Mouse (Mus musculus) T-cell, adult 2 months (primary cell): ENCODE measurements around the gene Rassf6.
"Not testable (repeated sequence)": the region's sequence is repeated elsewhere in the genome, so short reads cannot be mapped to it uniquely, and the experiment has no call there.

Source experiments
- DNase-seq: peaks from one replicate; pipeline ENCODE4 v3.0.0; 2022; ENCODE audit warnings: low spot score

Gene Rassf6

GRCm38 (mm10) chr5:90624708-90625425 lies 15.6 kb downstream of the Rassf6 start:
- DNase-seq: no peak

DNA sequence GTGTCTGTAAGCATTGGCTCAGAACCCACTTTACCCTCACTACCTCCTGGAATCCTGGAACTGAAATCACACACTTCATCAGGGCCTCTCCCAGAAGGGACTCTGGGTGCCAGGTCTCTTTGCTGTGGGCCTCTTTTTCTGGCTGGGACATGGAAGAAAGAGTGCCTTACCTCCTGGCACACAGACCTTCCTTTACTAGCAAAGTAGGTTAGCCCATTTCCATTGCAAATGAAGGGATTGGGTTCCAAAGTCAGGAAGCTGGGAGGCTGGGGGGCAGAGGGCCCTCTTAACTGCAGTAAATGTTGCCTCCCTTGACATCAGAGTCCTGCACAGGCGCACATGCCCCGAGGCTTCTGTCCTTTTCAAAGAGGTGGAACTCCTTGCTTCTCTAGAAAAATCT lies 17.2 kb downstream of the Rassf6 start:
- DNase-seq: no peak

DNA sequence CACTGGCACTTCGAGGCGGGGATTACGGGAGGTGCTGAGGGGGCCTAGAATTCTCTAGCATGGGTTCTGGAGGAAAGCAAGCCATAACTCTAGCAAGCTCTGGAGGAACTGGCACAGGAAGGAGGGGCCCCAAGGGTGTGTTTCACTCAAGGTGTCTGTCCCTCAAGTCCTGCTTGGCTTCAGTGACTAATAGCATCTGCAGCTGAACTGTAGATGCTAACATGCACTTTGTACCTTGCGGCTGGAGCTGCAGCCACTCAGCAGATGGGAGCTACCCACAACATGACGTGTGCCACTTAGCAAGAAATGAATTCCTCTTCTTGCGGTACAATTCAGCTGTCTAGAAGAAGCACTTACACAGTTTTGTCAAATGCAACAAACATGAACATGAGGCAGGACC lies 18.7 kb downstream of the Rassf6 start:
- no peak for DNase-seq

GRCm38 (mm10) chr5:90621316-90621715 lies 19.1 kb downstream of the Rassf6 start:
- no peak for DNase-seq

- DNase-seq: no peak
Observed at GRCm38 (mm10) chr5:90617859-90618258, 22.6 kb downstream of the Rassf6 start.

DNA sequence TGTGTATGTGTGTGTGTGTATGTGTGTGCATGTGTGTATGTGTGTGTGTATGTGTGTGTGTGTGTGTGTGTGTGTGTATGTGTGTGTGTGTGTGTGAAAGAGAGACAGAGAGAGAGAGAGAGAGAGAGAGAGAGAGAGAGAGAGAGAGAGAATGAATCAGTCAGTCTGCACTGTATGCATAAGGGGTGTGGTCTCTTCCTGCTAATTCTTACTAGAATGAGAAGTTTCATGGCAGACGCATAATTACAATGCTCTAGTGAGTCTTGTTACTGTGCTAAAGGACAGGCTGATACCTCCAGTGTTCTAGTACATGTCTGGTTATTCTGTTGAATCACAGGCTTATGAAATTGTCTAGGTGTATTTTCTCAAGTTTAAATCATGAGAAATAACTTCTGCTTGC lies 27.7 kb downstream of the Rassf6 start:
- DNase-seq: not testable (repeated sequence)

DNA sequence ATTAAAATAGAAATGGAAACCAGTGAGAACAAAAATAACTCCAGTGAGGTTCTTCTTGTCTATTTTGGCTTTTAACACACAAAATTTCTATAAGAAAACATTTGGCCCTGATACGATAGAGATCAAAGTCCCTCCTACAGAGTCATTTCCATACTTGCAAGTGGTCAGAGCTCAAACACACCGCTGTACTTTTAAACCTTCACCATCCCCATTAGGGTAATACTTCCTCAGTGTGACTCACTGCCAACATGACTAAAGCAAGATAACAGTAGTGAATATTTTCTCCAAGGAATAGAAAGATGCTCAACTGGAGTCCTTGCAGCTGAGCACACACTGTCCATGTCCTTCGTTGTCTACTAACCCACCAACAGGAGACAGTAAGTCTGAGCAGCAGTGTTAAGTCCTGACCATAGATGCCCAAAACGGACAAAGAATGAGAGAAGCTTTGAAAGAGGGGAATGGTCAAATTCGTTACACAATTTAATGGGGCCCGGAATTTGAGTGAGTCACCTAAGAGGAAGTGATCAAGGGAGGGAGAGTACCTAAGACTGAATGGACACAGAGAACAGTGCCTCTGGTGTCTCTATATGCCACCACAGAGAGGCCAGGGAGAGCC lies 28.4 kb downstream of the Rassf6 start:
- no peak for DNase-seq

DNA sequence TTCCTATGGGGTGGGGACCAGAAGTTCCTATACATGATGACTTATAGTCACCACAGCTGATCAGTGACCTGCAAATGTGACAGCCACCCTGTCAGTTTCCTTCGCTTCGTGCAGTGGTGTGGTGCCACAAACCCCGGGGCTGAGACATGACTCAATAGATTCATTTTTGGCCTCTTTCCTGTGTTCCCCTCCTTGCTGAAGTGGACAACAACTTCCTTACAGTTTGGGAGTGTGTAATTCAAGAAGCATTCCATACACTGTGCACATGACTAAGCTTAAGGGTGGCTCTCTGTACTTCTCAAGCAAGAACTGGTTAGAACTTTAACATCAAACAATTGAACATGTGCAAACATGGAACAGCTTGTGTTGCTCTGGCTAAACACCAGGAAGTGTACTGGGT lies 29.1 kb downstream of the Rassf6 start:
- no peak for DNase-seq

DNA sequence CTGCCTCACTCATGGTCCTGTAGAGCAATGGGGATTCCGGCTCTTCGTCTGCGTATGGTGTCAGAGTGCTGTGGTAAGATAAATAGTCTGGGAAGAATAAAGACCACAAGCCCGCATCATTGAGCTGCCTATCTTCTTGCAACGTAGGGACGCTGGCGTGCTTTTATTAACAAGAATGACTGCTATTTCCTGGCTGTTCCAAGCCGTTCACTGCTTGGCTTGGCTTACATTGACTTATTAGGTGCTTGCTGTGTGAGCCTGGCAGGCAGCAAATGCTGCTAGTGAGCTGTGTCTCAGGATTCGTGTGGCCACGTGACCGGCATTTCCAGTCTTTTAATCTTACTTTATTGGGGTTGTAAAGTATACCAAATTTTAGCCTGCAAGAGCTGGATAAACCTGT lies 31.6 kb downstream of the Rassf6 start:
- no peak for DNase-seq

GRCm38 (mm10) chr5:90603407-90603923 lies 37.0 kb downstream of the Rassf6 start:
- no peak for DNase-seq

DNA sequence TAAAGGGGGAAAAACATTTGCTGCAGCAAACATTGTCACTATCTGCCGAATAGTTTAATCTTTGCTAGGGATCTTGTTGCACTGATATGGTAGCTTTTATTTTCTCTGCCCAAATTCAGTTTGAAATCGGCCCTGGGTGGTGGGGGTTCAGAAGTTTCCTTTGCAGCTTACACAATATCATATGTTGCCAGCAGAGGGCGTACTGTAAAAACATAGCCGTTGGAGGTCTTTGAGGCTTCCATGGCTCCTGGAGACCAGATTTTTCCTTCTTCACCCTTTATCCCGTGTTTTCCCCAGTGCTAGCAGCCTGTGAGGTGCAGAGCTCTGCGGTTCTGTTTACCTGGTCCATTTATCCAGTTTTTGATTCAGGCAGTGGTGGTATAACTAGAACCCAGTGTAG lies 39.0 kb downstream of the Rassf6 start:
- no peak for DNase-seq

DNA sequence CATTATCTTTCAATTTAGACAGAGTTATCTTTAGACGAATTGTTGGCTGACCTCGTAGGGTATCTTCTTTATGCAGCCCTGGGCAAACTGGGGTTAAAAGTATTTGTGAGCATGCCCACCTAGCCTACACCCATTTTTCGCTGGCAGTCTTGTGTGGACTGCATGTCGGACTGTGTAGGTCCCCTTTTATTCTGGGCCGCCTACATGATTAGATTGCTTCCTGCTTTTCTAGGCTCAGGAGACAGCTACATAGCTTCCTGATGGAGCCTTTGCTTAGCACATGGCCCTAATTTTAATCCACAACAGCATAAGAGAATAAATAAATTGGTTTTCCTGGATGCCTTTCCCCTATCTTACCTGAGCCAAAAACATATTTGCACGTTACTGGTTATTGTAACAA lies 44.3 kb downstream of the Rassf6 start:
- no peak for DNase-seq

GRCm38 (mm10) chr5:90594945-90595344 lies 45.5 kb downstream of the Rassf6 start:
- no peak for DNase-seq

DNA sequence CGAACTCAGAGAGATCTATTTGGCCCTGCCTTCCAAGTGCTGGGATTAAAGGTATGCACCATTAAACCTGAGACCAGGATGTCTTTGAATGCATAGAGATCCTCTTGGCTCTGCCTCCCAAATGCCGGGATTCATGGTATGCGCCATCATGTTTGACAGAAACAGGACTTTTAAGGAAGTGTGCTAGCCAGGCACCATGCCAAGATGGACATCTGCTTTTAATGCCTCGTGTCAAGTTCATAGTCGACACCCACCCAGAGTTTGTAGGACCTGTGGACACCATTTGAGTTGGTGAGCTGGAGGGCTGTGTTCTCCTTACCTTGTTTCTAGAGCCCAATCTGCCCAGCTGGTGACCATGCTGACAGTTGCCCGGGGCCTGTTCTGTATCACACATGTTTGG lies 48.5 kb downstream of the Rassf6 start:
- DNase-seq: no peak

GRCm38 (mm10) chr5:90590676-90591075 lies 49.8 kb downstream of the Rassf6 start:
- no peak for DNase-seq

DNA sequence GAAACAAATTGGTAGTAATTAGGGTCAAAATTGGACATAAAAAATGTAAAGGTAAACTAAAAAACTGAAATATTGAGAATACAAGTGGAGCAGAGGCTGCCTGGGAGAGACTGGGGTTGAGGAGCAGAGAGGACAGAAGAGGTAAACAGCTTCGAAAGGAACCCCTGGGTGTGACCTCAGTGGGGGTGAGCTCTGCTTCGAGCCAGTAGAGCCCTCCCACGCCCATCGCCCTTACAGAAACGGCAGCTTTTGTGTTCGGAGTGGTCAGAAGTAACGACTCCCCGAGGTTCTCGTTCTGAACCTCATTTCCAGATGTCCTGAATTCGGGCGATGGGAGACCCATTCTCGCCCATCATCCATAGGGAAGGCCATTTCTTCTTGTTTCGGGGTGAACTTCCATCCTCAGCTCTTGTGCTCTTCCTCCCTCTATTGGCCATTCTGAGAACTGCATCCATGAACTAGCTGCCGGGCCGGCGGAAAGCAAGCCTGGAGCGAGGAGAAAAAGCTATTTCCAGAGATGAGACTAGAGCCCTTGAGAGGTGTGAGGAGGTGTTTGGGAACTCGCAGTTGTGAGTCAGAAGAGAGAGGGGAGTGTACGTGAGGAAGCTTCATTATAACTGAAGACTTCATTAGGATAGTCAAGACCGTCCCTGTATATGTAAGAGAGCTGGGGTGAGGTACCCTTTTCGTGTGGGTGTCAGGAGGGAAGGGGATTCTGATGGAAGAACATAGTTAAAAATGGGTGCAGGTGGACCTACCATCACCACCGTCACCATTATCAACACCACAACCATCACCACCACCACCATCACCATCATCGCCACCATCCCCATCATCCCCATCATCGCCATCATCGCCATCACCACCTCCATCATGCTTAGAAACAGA lies 51.5 kb downstream of the Rassf6 start:
- DNase-seq: peak; percentile 31

- no peak for DNase-seq
Observed at GRCm38 (mm10) chr5:90588104-90588503, 52.4 kb downstream of the Rassf6 start.

GRCm38 (mm10) chr5:90586511-90586910 lies 53.9 kb downstream of the Rassf6 start:
- no peak for DNase-seq

- no peak for DNase-seq
Observed at GRCm38 (mm10) chr5:90584799-90585198, 55.7 kb downstream of the Rassf6 start.

DNA sequence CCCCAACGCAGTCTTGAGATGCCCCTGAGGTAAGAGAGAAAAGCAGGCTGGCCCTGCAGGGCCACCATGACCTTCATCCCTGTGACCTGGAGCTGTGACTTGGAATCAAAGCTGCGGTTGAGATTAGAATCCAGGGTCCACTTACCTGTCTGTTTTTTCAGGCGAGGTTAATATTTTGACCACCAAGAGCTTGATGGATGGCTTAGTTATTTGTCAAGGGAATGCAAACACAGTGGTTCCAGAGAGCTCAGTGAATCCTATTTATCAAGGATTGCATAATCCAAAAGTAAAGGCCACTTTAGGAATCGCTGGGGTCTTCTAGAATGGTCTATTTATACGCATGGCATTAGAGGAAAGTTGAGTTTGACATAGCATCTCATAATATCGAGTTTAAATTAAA lies 58.3 kb downstream of the Rassf6 start:
- no peak for DNase-seq

- DNase-seq: no peak
Observed at GRCm38 (mm10) chr5:90579556-90579955, 60.9 kb downstream of the Rassf6 start.

DNA sequence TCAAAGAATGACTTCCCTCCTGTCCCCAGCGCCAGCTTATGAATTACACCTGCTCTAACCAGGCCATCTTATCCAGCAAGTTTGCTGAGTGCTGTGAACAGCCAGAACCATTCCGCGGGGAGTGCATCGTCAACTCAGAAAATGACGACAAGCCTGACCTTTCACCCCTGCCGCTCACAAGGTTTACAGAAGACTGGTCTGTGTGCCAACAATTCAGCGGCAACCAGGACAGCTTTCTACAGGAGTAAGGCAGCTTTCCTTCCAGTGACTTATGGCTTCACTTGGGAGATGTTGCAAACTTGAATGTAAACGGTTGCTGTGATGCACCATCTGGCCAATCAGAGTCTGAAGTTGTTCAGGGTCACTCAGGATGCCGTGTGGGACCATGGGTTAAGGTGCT lies 62.7 kb downstream of the Rassf6 start:
- no peak for DNase-seq

GRCm38 (mm10) chr5:90571216-90571615 lies 69.2 kb downstream of the Rassf6 start:
- no peak for DNase-seq
